Mouse (Mus musculus): ENCODE measurements around the gene Mrps7.

The Mrps7 gene

GRCm38 (mm10) chr11:115603476-115604303 is at the start of gene Mrps7, which contains the start of gene Gga3:
Mrps7 (plus strand) TSS chr11:115603925.
Gga3 (minus strand) TSS chr11:115604051.
- DNase-seq (ENCODE audit: low spot score): peak; percentile 96

- no peak for DNase-seq (ENCODE audit: low spot score)
Observed at GRCm38 (mm10) chr11:115555717-115556116, 48.0 kb upstream of the Mrps7 start.

GRCm38 (mm10) chr11:115563406-115563805 is 40.3 kb upstream of the Mrps7 start:
- no peak for DNase-seq (ENCODE audit: low spot score)

DNA sequence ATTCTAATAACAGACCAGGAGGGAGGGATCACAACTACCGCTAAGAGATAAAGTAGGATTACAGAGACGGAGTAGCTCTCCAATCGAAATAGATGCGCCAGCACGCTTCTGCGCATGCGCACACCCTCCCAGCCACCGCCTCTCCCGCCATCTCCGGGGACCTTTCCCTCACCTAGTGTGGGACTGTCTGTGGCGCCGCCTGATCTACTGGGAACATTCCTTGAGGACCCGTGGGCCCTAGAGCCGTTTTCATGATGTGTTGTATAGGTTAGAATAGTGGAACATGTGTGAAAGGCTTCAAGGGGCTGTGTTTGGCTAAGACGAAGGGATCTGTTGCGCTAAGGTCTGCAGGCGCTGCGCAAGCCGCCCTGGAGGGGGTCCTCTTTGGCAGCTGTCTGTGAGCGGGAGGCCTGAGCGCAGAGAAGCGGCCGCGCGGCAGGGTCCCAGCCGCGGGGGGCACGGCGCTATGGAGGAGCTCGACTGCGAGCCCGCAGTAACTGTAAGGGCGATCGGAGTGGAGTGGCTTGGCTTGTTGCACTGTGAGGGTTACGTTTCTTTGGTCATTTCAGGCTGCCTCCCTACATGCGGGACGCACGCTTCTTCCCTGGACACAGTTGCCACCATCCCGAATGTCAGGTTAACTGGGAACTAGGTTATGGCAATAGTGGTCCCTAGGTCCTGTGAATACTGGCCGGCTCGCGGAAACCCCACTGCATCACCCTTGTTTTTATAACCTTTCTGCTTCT is 39.5 kb upstream of the Mrps7 start, which contains the start of gene Nup85:
Gene Nup85 (plus strand): TSS at position 371 of the 746 bp plus-strand sequence.
- peak; percentile 98 for DNase-seq (ENCODE audit: low spot score)

GRCm38 (mm10) chr11:115564961-115565360 is 38.8 kb upstream of the Mrps7 start:
- no peak for DNase-seq (ENCODE audit: low spot score)

GRCm38 (mm10) chr11:115579080-115579479 is 24.6 kb upstream of the Mrps7 start:
- DNase-seq (ENCODE audit: low spot score): peak; percentile 30

DNA sequence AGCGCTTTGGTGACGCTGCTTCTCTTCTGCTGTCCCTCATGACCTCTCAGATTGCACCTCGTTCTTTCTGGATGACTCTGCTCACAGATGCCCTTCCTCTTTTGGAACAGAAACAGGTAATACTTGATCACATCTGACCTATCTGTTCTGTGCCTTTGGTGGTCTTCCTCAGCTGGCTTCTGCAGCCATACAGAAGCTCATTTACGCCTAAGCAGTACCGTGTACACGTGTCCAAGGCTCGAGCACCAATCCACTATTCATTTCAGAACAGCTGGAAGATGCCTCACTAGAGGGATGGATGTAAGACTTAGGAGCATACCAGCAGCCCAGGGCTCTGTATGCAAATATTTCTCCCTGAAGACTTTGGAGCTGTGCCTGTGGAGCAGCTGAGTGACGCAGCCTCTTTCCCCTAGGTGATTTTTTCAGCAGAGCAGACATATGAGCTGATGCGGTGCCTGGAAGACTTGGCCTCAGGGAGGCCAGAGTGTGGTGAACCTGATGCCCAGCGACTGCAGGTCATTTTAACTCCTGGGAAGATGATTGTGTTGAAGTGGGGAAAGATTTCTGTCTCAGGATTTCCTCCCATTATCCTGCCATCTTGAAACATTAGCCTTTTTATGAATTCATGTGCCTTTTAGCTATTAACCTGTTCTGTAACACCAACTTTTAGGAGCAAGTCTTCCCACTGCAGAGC is 20.7 kb upstream of the Mrps7 start:
- no peak for DNase-seq (ENCODE audit: low spot score)

DNA sequence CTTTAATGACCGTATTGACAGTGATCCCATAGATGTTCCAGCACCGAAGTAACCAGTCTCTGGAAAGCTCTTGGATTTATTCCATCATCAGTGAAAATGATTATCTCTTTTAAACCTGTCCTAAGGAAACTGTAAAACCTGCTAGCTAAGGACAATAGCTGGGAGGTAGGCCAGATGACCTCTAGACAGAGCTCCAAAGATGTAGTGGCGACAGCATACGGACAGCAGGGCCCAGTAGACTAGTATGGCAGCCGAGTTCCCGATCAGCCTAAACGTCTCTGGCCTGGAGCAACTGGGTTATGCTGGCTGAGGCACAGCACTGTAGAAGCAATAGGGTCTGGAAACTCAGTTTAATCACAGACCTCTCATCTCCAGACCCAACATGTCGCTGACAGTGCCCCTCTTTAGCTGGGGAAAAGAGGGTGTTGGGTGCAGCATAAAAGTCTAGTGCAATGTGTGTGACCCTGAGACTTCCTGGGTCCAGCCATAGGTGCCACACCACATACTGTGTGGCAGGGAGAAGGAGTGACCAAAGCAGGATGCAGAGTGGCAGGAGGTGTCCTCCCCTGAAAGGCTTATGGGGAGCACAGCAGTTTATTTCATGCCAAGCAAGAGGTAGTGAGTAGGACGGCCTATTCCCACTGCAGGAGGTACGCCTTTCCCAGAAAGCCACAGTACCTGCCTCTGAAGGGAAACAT is 19.2 kb upstream of the Mrps7 start:
- DNase-seq (ENCODE audit: low spot score): no peak

DNA sequence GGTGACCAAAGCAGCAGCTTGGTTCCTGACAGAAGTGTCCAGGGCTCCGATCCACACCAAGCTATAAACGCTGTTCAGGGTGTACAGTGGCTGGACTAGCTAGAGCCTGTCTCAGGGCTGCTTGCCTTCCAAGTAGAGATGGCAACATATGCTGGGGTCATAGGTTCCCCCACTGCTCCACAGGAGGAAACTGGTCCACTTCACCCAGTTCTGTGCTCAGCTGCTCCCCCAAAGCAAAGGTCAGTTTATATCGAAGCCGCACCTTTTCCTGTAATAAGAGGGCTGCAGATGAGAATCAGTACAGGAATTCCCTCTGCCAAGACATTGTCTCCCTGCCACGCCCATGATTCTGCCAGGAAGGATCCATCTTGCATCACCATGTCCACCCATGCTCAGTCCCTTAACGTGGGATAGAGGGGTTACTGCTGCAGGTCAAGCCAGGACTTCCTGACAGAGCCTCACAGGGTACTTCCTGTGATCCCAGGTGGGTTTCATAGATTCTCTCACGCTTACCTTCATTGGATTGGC is 18.1 kb upstream of the Mrps7 start:
- no peak for DNase-seq (ENCODE audit: low spot score)

GRCm38 (mm10) chr11:115586403-115586802 is 17.3 kb upstream of the Mrps7 start:
- no peak for DNase-seq (ENCODE audit: low spot score)

GRCm38 (mm10) chr11:115587984-115588383 is 15.7 kb upstream of the Mrps7 start:
- DNase-seq (ENCODE audit: low spot score): no peak

DNA sequence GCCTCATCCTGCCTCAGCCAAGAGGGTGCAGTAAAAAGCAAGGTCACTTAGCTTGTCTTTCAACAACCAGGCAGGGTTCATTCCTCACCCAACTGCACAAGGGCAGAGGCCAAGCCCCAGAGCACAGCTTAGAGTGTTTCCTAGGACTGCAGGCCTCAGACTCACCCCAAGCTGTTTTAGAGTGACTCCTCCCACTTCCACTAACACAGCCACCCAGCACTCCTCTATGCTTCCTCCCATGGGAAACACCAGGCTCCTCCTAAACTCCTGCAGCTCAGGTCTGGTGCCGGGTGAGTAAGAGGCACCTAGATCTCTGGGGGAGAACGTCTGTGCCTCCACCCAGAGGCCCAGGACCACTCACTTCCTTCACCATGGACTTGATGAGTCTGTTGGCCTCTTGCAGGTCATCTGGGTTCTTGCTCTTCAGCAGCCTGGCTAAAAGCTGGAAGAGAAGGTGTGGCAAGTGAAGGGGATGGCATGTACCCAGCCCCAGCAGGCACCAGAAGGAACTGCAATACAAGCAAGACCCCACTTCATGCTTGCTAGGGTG is 13.1 kb upstream of the Mrps7 start:
- no peak for DNase-seq (ENCODE audit: low spot score)

GRCm38 (mm10) chr11:115595209-115595608 is 8.5 kb upstream of the Mrps7 start:
- no peak for DNase-seq (ENCODE audit: low spot score)

- no peak for DNase-seq (ENCODE audit: low spot score)
Observed at GRCm38 (mm10) chr11:115598309-115598708, 5.4 kb upstream of the Mrps7 start.

DNA sequence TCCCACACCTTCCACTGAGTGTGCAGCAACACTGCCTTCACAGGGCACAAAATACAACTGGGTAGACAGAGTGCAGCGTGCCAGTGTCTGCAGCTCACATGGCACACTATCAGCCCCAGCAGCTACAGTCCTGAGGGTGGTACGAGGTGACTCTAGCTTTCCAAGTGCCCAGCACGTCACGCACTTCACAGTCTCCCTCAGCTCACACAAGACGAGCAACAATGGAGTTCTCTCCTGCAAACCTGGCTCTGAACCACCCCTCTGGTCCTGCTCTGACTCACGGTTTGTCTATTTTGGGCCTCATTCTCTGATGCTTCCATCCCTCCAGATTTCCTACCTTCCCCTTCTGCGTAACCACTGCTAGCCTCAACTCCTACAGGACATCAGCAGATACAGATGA is 4.0 kb upstream of the Mrps7 start:
- DNase-seq (ENCODE audit: low spot score): no peak

DNA sequence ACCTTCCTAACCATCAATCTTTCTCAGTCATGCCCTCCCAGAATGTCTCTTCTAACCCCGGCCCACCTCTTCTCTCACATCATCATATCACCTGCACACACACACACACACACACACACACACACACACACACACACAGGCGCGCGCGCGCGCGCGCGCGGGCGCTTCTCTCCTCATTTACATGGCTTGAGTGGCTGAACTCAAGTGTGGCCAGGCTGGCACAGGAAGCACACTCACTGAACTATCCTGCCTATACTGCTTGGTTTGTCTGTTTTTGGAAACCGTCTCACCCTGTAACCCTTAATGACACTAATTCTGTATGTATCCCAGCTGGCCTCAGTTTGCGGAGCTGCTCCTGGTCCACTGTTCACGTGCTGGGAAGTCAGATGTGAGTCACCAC is 3.0 kb upstream of the Mrps7 start:
- DNase-seq (ENCODE audit: low spot score): no peak

- no peak for DNase-seq (ENCODE audit: low spot score)
Observed at GRCm38 (mm10) chr11:115601174-115601573, 2.6 kb upstream of the Mrps7 start.

GRCm38 (mm10) chr11:115603128-115603475 is 623 bp upstream of the Mrps7 start:
- DNase-seq (ENCODE audit: low spot score): no peak

GRCm38 (mm10) chr11:115604304-115604696 is 575 bp downstream of the Mrps7 start:
- peak; percentile 67 for DNase-seq (ENCODE audit: low spot score)

DNA sequence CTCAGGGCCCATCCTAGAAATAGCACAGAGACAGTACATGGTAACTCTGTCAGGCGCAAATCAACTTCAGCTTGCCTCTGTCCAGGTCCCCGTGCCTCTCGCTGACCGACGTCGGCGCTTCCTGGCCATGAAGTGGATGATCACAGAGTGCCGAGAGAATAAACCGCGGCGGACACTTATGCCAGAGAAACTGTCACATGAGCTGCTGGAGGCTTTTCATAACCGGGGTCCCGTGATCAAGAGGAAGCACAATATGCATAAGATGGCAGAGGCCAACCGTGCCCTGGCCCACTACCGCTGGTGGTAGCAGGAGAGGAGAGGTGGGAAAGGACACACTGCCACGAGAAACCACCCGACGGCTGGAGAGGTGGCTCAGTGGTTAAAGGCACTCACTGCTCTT is 3.0 kb downstream of the Mrps7 start:
- no peak for DNase-seq (ENCODE audit: low spot score)
